Mouse (Mus musculus): ENCODE results near the gene Srrm2.

Srrm2 gene

DNA sequence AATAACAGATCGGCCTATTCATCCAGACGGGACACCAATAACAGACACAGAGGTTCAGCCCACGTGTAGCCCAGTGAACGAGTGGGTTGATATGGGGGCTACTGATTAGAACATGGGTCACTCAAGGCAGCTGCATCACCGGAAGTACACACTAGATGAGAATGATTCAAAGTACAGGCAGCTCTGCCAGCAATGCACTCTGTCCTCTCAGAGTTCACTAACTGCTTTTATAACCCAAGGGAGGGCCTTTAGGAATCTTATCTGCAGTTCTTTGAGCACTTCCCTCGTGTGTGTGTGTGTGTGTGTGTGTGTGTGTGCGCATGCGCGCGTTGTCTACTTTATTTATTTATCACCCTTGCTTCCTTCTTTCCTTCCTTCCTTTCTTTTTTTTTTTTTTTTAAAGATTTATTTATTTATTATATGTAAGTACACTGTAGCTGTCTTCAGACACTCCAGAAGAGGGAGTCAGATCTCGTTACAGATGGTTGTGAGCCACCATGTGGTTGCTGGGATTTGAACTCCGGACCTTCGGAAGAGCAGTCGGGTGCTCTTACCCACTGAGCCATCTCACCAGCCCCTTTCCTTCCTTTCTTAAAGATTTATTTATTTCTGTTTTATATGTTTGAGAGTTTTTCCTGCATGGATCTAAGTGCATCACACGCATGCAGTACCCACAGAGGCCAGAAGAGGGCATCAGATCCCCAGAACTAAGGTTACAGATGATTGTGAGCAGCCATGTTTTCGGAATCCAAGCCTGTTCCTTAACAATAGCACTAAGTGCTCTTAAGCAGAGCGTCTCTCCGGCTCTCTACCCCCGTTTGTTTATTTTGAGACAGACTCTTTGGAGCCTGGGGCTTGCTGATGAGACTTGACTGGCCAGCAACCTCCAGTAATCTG is 60.8 kb downstream of the Srrm2 start:
- intact Hi-C loops (cut with DNase I), result no loop called here

GRCm38 (mm10) chr17:23853292-23853691 is 63.0 kb downstream of the Srrm2 start:
- intact Hi-C loops (cut with DNase I), result loop anchor here (2.0 kb wide), 1 partner anchor 108 kb away; no protein-coding TSS in a partner anchor

DNA sequence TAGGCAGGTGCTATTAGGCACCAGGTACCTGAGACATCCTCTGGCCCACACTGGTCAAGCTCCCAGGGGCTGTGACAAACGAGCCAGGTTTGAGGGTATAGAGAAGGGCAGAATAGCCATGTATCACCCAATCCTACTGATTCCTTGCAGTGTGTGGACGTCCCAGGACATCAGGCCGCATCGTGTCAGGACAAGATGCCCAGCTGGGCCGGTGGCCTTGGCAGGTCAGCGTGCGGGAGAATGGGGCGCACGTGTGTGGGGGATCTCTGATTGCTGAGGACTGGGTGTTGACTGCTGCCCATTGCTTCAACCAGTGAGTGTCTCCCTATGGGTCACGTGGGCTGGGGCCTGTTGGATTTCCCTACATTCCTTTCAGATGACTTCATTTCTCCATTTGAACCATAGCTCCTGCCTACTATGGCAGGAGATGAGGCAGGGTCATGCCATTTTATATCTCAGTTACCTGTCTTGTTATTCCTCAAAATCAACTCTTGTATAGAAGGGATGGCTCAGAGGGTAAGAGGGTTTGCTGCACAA is 64.0 kb downstream of the Srrm2 start:
- intact Hi-C loops (cut with DNase I), result no loop called here

GRCm38 (mm10) chr17:23857193-23857592 is 66.9 kb downstream of the Srrm2 start:
- intact Hi-C loops (cut with DNase I), result no loop called here

GRCm38 (mm10) chr17:23857913-23858312 is 67.6 kb downstream of the Srrm2 start:
- intact Hi-C loops (cut with DNase I), result no loop called here

- intact Hi-C loops (cut with DNase I), result no loop called here
Measured at GRCm38 (mm10) chr17:23862926-23863325, 72.6 kb downstream of the Srrm2 start.

GRCm38 (mm10) chr17:23867756-23868155 is 77.4 kb downstream of the Srrm2 start, which contains the start of gene Prss21:
Prss21 (plus strand) TSS chr17:23868056.
- intact Hi-C loops (cut with DNase I), result no loop called here

DNA sequence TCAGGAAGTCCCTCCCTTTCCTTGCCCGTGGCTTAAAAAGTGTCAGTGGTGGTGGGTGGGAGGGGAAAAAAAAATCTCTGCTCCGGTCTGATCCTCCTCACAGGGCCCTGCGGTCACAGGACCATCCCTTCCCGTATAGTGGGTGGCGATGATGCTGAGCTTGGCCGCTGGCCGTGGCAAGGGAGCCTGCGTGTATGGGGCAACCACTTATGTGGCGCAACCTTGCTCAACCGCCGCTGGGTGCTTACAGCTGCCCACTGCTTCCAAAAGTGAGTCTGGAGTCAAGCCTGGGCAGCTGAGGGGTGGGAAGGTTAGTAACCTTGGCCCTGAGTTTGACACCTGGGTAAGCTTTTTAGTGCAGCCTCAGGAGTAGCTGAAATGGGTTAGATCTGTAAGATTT is 78.2 kb downstream of the Srrm2 start:
- intact Hi-C loops (cut with DNase I), result no loop called here

Small RNAs within 50 kb of the gene (microRNA-seq; reads per million reads assigned to microRNA genes)
- 0.34 to 1.7 reads per million in 2 experiments for gene Mir5125
